8 mouse cellular contexts compared by ENCODE assay signal in the genomic region with DNA sequence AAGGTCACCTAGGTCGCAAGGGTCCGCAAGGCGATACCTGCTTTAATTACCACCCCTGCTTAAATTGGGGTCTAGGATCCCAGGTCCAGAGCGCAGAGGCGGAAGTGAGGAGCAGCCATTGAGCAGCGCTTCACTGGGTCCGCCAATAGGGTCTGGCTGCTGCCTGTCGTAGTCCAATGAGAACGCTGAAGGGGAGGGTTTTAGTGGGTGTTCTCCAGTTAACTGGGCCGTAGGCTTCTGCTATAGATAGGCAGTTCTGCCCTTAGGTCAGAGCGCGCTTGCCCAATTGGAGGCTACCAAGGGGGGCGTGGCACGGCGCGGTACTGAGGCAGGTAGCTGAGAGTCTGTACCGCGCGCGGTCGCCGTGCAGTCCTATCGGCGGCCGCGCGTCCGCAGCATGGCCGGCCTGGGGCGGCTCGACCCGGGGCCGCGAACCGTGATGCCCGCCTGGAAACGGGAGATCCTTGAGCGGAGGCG. TPM values are rescaled to one million over a fixed set of nuclear protein-coding genes. Genes with fewer than 3 reads are reported as not detected.
A peak's percentile ranks its signal among the peaks of the same experiment; 100 is the strongest.
DNase-seq lines count a peak whose midpoint lies in the region; ATAC-seq and TF ChIP-seq lines count a peak whose summit lies in the region.

A gene (plus strand): TSS at position 328 of the 477 bp plus-strand sequence.

- H3K4me3 ChIP-seq in E14TG2a.4 (replicated peaks; ENCODE audit: low read length), result peak within 1 kb of the TSS; percentile 95
- peak within 1 kb of the TSS; percentile 79 for H3K4me3 ChIP-seq in forebrain, embryonic 12.5 days (replicated peaks)
- peak within 1 kb of the TSS; percentile 60 for H3K4me3 ChIP-seq in heart, postnatal 0 days (ENCODE audit: low read depth, low read length)
- peak within 1 kb of the TSS; percentile 89 for H3K4me3 ChIP-seq in liver, embryonic 16.5 days (ENCODE audit: low read depth, low read length)
- H3K4me3 ChIP-seq in neural tube, embryonic 13.5 days, result peak within 1 kb of the TSS; percentile 81
- H3K4me3 ChIP-seq in testis, adult 2 months (ENCODE audit: control insufficient read depth, low read depth, low read length), result peak within 1 kb of the TSS; percentile 91

- peak; percentile 95 for DNase-seq in c-Kit-positive CD71-positive TER-119-positive erythroid progenitor cells, embryonic 14.5 days (ENCODE audit: low spot score)
- peak; percentile 97 for DNase-seq in heart, postnatal 0 days (ENCODE audit: low spot score)
- peak; percentile 95 to 97 for DNase-seq in kidney, postnatal 4 days

- H3K9ac ChIP-seq in forebrain, embryonic 12.5 days, result peak within 1 kb of the TSS; percentile 68
- peak within 1 kb of the TSS; percentile 41 for H3K9ac ChIP-seq in heart, postnatal 0 days (replicated peaks; ENCODE audit: low read depth, low read length)
- peak within 1 kb of the TSS; percentile 81 for H3K9ac ChIP-seq in liver, embryonic 16.5 days (ENCODE audit: low read depth, low read length)
- H3K9ac ChIP-seq in neural tube, embryonic 13.5 days, result peak within 1 kb of the TSS; percentile 81

- peak within 1 kb of the TSS; percentile 99 for H3K4me2 ChIP-seq in forebrain, embryonic 12.5 days
- H3K4me2 ChIP-seq in heart, postnatal 0 days (ENCODE audit: low read depth, low read length), result peak within 1 kb of the TSS; percentile 90
- peak within 1 kb of the TSS; percentile 100 for H3K4me2 ChIP-seq in liver, embryonic 16.5 days (ENCODE audit: low read depth, low read length)
- peak within 1 kb of the TSS; percentile 94 for H3K4me2 ChIP-seq in neural tube, embryonic 13.5 days

- under 1% methylated on average over 34 of the region's 39 CpGs for WGBS in forebrain, embryonic 12.5 days
- WGBS in heart, postnatal 0 days, result under 1% methylated on average over 39 of the region's 39 CpGs
- WGBS in liver, embryonic 16.5 days (ENCODE audit: insufficient replicate concordance), result under 1% methylated on average over 39 of the region's 39 CpGs
- WGBS in neural tube, embryonic 13.5 days, result 1% methylated on average over 39 of the region's 39 CpGs

- peak; percentile 72; the same call in 1 of the 2 replicates for TF ChIP-seq POLR2A in testis, adult 2 months (IDR thresholded peaks at IDR 0.05; ENCODE audit: control insufficient read depth, low read depth, low read length)

- ATAC-seq in forebrain, embryonic 12.5 days (ENCODE audit: low FRiP score), result peak; percentile 99
- peak; percentile 98 for ATAC-seq in heart, postnatal 0 days (ENCODE audit: insufficient read depth, low read depth)
- ATAC-seq in liver, embryonic 16.5 days (ENCODE audit: low read depth), result peak; percentile 98
- ATAC-seq in neural tube, embryonic 13.5 days (ENCODE audit: low read depth), result peak; percentile 98

- H3K27me3 ChIP-seq in E14TG2a.4 (ENCODE audit: insufficient read depth, low read length), result peaks cover 10% of the 10 kb centered on the region
- peaks cover 24% of the 10 kb centered on the region for H3K27me3 ChIP-seq in forebrain, embryonic 12.5 days
- no peaks in the 10 kb centered on the region for H3K27me3 ChIP-seq in heart, postnatal 0 days (ENCODE audit: control insufficient read depth, insufficient read depth, low read length)
- H3K27me3 ChIP-seq in liver, embryonic 16.5 days (ENCODE audit: control insufficient read depth, insufficient read depth, low read depth, low read length), result no peaks in the 10 kb centered on the region
- H3K27me3 ChIP-seq in neural tube, embryonic 13.5 days, result peaks cover 13% of the 10 kb centered on the region
- no peaks in the 10 kb centered on the region for H3K27me3 ChIP-seq in testis, adult 2 months (ENCODE audit: control insufficient read depth, insufficient read depth, low read length)

- TF ChIP-seq CTCF in E14TG2a.4 (conservative IDR thresholded peaks at IDR 0.05; ENCODE audit: low read length), result no peak
- no peak for TF ChIP-seq CTCF in heart, postnatal 0 days (IDR thresholded peaks at IDR 0.05; ENCODE audit: low read depth)
- TF ChIP-seq CTCF in testis, adult 2 months (IDR thresholded peaks at IDR 0.05; ENCODE audit: control insufficient read depth, insufficient read depth, insufficient replicate concordance, low read depth, low read length), result no peak

- no peaks in the 10 kb centered on the region for H3K9me3 ChIP-seq in E14TG2a.4 (ENCODE audit: low read length)
- H3K9me3 ChIP-seq in forebrain, embryonic 12.5 days, result no peaks in the 10 kb centered on the region
- H3K9me3 ChIP-seq in heart, postnatal 0 days (replicated peaks; ENCODE audit: control insufficient read depth, low read length), result no peaks in the 10 kb centered on the region
- H3K9me3 ChIP-seq in liver, embryonic 16.5 days (replicated peaks; ENCODE audit: control insufficient read depth, low read length), result no peaks in the 10 kb centered on the region
- H3K9me3 ChIP-seq in neural tube, embryonic 13.5 days, result no peaks in the 10 kb centered on the region

- no peak for TF ChIP-seq EP300 in heart, postnatal 0 days (IDR thresholded peaks at IDR 0.05; ENCODE audit: low read depth)

- peaks cover 55% of the 10 kb centered on the region for H3K4me1 ChIP-seq in E14TG2a.4 (replicated peaks; ENCODE audit: low read depth, low read length)
- H3K4me1 ChIP-seq in forebrain, embryonic 12.5 days, result peaks cover 47% of the 10 kb centered on the region
- peaks cover 27% of the 10 kb centered on the region for H3K4me1 ChIP-seq in heart, postnatal 0 days (ENCODE audit: control insufficient read depth, insufficient read depth)
- H3K4me1 ChIP-seq in liver, embryonic 16.5 days (ENCODE audit: control insufficient read depth, low read depth, low read length), result peaks cover 48% of the 10 kb centered on the region
- H3K4me1 ChIP-seq in neural tube, embryonic 13.5 days (replicated peaks), result peaks cover 48% of the 10 kb centered on the region
- peaks cover 24% of the 10 kb centered on the region for H3K4me1 ChIP-seq in testis, adult 2 months (ENCODE audit: control insufficient read depth, insufficient read depth, low read length)

- peaks cover 38% of the 10 kb centered on the region for H3K36me3 ChIP-seq in E14TG2a.4 (ENCODE audit: insufficient read depth, low read length)
- no peaks in the 10 kb centered on the region for H3K36me3 ChIP-seq in forebrain, embryonic 12.5 days (replicated peaks)
- no peaks in the 10 kb centered on the region for H3K36me3 ChIP-seq in heart, postnatal 0 days (replicated peaks; ENCODE audit: control insufficient read depth, insufficient read depth, low read length)
- no peaks in the 10 kb centered on the region for H3K36me3 ChIP-seq in liver, embryonic 16.5 days (ENCODE audit: control insufficient read depth, insufficient read depth)
- H3K36me3 ChIP-seq in neural tube, embryonic 13.5 days, result no peaks in the 10 kb centered on the region
- no peaks in the 10 kb centered on the region; the same call in 1 of the 2 replicates for H3K36me3 ChIP-seq in testis, adult 2 months (ENCODE audit: control insufficient read depth, insufficient read depth, low read length)

- 0 out of 2 replicates have a peak within 1 kb of the TSS, but pooled peaks have one; percentile 36 for H3K27ac ChIP-seq in forebrain, embryonic 12.5 days
- H3K27ac ChIP-seq in heart, postnatal 0 days (ENCODE audit: low read depth), result peak within 1 kb of the TSS; percentile 69
- peak within 1 kb of the TSS; percentile 74 for H3K27ac ChIP-seq in liver, embryonic 16.5 days (ENCODE audit: low read length)
- H3K27ac ChIP-seq in neural tube, embryonic 13.5 days (replicated peaks), result peak within 1 kb of the TSS; percentile 87
- peak within 1 kb of the TSS; percentile 83 for H3K27ac ChIP-seq in testis, adult 2 months (ENCODE audit: control insufficient read depth, insufficient read depth, low read depth, low read length)

RNA-seq across cellular contexts. Expression of the gene that starts here (rescaled TPM):
- 9.3 and 10.0 TPM in 2 replicates for polyA plus RNA-seq in forebrain, embryonic 12.5 days (2016; fragmentation: Nextera tagmentation; extraction: Ambion mirVana)
- 5.2 and 5.4 TPM in 2 replicates for total RNA-seq in heart, postnatal 0 days (2014; rRNA removed; ENCODE audit: low replicate concordance)
- 3.6 and 3.7 TPM in 2 replicates for polyA plus RNA-seq in heart, postnatal 0 days (2015; fragmentation: Nextera tagmentation; extraction: Ambion mirVana)
- 3.7 and 4.7 TPM in 2 replicates for polyA plus RNA-seq in liver, embryonic 16.5 days (2015; fragmentation: Nextera tagmentation; extraction: Ambion mirVana)
- 13.3 and 14.6 TPM in 2 replicates for polyA plus RNA-seq in neural tube, embryonic 13.5 days (2015; fragmentation: Nextera tagmentation; extraction: Ambion mirVana)
- polyA plus RNA-seq in testis, adult 2 months (2012; rRNA removed), result 357 and 363 TPM in 2 replicates

Comparison
In these comparisons a context has a peak if more than half of its experiments do, and no peak if none do; other contexts are left out.
1. Peak in every context shown above with its lines: DNase-seq, ATAC-seq, H3K4me3 ChIP-seq and H3K27ac ChIP-seq.
2. RNA of the gene that starts here (polyA plus RNA-seq): 357 to 363 TPM in testis, adult 2 months; 13.3 to 14.6 TPM in neural tube, embryonic 13.5 days, 9.3 to 10.0 TPM in forebrain, embryonic 12.5 days, 3.7 to 4.7 TPM in liver, embryonic 16.5 days and 3.6 to 3.7 TPM in heart, postnatal 0 days; every median in the first group is over 10 times any median in the second.
3. H3K27ac ChIP-seq: peak in every context shown above with its lines; median percentile 87 in neural tube, embryonic 13.5 days; 83 in testis, adult 2 months; 74 in liver, embryonic 16.5 days; 69 in heart, postnatal 0 days; 36 in forebrain, embryonic 12.5 days.